Mouse (Mus musculus) lung, adult 2 months (tissue): Measurements from ENCODE around the gene Chp1. TPM values are rescaled to one million over a fixed set of nuclear protein-coding genes. Genes with fewer than 3 reads are reported as not detected.
"Not testable (repeated sequence)": the region's sequence is repeated elsewhere in the genome, so short reads cannot be mapped to it uniquely, and the experiment has no call there.

Experiments used
- DNase-seq: peaks from one replicate; pipeline ENCODE4 v3.0.0; 2022
- H3K4me1 ChIP-seq: fragments of 200-500 bp; 2 replicates; pipeline ENCODE4 v1.6.1; 2011; ENCODE audit warnings: low read length; ENCODE audit not compliant: control insufficient read depth, insufficient read depth
- H3K4me3 ChIP-seq: fragments of 200-500 bp; replicated peaks from 2 replicates; pipeline ENCODE3; 2011; ENCODE audit warnings: low read depth, mild to moderate bottlenecking, control low read depth, low read length; ENCODE audit errors: extremely low read depth
- CTCF ChIP-seq: fragments of 200-500 bp; IDR thresholded peaks from 2 replicates; pipeline ENCODE4 v1.5.1; 2011; ENCODE audit warnings: mild to moderate bottlenecking, low read length, control low read depth; ENCODE audit not compliant: insufficient read depth
- POLR2A ChIP-seq: fragments of 200-500 bp; IDR thresholded peaks from 2 replicates; pipeline ENCODE4 v1.6.1; 2011; ENCODE audit warnings: low read depth, mild to moderate bottlenecking, control low read depth, low read length, borderline replicate concordance; ENCODE audit errors: extremely low read depth
- WGBS: fragments of 180-500 bp; shearing (Covaris S2); methylation state at CpG from one replicate; pipeline ENCODE4 v1.1.7; 2018; 5-methylcytosine and 5-hydroxymethylcytosine counted together
- polyA plus RNA-seq: library from polyadenylated mRNA; depleted of rRNA; stranded (reverse); fragments of >200 nt; gene quantifications from 2 replicates; pipeline ENCODE4 v1.2.3, GENCODE M21; 2012

The Chp1 gene
- polyA plus RNA-seq, 1 experiment, result 99.6 TPM

- peak; percentile 95 for DNase-seq
- WGBS, result under 1% methylated on average over 61 of the region's 61 CpGs
- TF ChIP-seq POLR2A (peak; percentile 72; the same call in 1 of the 2 replicates), CTCF (no peak)
- Histone ChIP-seq H3K4me1 (peaks cover 10% of the 10 kb centered on the region; the same call in 1 of the 2 replicates), H3K4me3 (peak overlapping the region; percentile 97)
These were observed 46.9 kb downstream of the Chp1 start for GRCm38 (mm10) chr2:119594113-119594981.

- DNase-seq, result no peak
- 16% methylated on average over 4 of the region's 4 CpGs for WGBS
- Histone ChIP-seq H3K4me3 (peak overlapping the region; percentile 97), H3K4me1 (peaks cover 10% of the 10 kb centered on the region; the same call in 1 of the 2 replicates)
- TF ChIP-seq CTCF (no peak), POLR2A (no peak)
These were observed 47.8 kb downstream of the Chp1 start for GRCm38 (mm10) chr2:119595308-119595707.

GRCm38 (mm10) chr2:119596781-119597330 lies 49.4 kb downstream of the Chp1 start:
- Histone ChIP-seq H3K4me3 (no peak overlapping the region), H3K4me1 (peaks cover 14% of the 10 kb centered on the region; the same call in 1 of the 2 replicates)
- 67% methylated on average over 8 of the region's 8 CpGs for WGBS
- DNase-seq, result no peak
- TF ChIP-seq POLR2A (no peak), CTCF (no peak)

GRCm38 (mm10) chr2:119601027-119601426 lies 53.5 kb downstream of the Chp1 start:
- no peak for DNase-seq
- Histone ChIP-seq H3K4me3 (no peak overlapping the region), H3K4me1 (peaks cover 16% of the 10 kb centered on the region)
- 78% methylated on average over 4 of the region's 4 CpGs for WGBS
- TF ChIP-seq POLR2A, result no peak
- no peak for TF ChIP-seq CTCF

GRCm38 (mm10) chr2:119601575-119601974 lies 54.1 kb downstream of the Chp1 start:
- peaks cover 16% of the 10 kb centered on the region for H3K4me1 ChIP-seq
- not testable (repeated sequence) for H3K4me3 ChIP-seq, DNase-seq
- WGBS, result 56% methylated on average over 3 of the region's 3 CpGs

- TF ChIP-seq CTCF (no peak), POLR2A (no peak)
- no peak for DNase-seq
- peaks cover 14% of the 10 kb centered on the region for H3K4me1 ChIP-seq
- no peak overlapping the region for H3K4me3 ChIP-seq
- WGBS, result 9% methylated on average over 1 of the region's 1 CpGs
These were observed 55.0 kb downstream of the Chp1 start for GRCm38 (mm10) chr2:119602488-119602887.

- 23% methylated on average over 2 of the region's 2 CpGs for WGBS
- DNase-seq, result no peak
- Histone ChIP-seq H3K4me1 (peaks cover 10% of the 10 kb centered on the region), H3K4me3 (no peak overlapping the region)
- TF ChIP-seq POLR2A (no peak), CTCF (no peak)
These were observed 56.4 kb downstream of the Chp1 start for GRCm38 (mm10) chr2:119603909-119604308.

- TF ChIP-seq POLR2A (no peak), CTCF (no peak)
- no peak overlapping the region for H3K4me3 ChIP-seq
- WGBS, result 77% methylated on average over 6 of the region's 6 CpGs
- peaks cover 10% of the 10 kb centered on the region for H3K4me1 ChIP-seq
- no peak for DNase-seq
These were observed 58.0 kb downstream of the Chp1 start for GRCm38 (mm10) chr2:119605361-119605973.

- peaks cover 5% of the 10 kb centered on the region for H3K4me1 ChIP-seq
- DNase-seq, result no peak
- WGBS, result 80% methylated on average over 4 of the region's 4 CpGs
- TF ChIP-seq POLR2A (no peak), CTCF (peak; percentile 9; the same call in 1 of the 2 replicates)
- no peak overlapping the region for H3K4me3 ChIP-seq
These were observed 59.5 kb downstream of the Chp1 start for GRCm38 (mm10) chr2:119607023-119607422.
